Mouse (Mus musculus) forebrain, embryonic 16.5 days (tissue): ENCODE measurements around the gene Medag. TPM values are rescaled to one million over a fixed set of nuclear protein-coding genes. Genes with fewer than 3 reads are reported as not detected.

ENCODE experiments used
- ATAC-seq: fragments of 200-750 bp; cut with Nextera tagmentation; 2 replicates; pipeline ENCODE4 v1.8.0; 2017; ENCODE audit warnings: mild to moderate bottlenecking, moderate library complexity
- H3K27ac ChIP-seq: fragments of 300-500 bp; sonication (generic); 2 replicates; pipeline ENCODE4 v1.5.1; 2014; ENCODE audit warnings: low read length, control low read depth
- H3K27me3 ChIP-seq: fragments of 300-500 bp; sonication (generic); replicated peaks from 2 replicates; pipeline ENCODE4 v1.6.1; 2014; ENCODE audit warnings: low read length; ENCODE audit not compliant: control insufficient read depth, insufficient read depth
- H3K36me3 ChIP-seq: fragments of 300-500 bp; sonication (generic); 2 replicates; pipeline ENCODE4 v1.6.1; 2014; ENCODE audit not compliant: control insufficient read depth, insufficient read depth
- H3K4me1 ChIP-seq: fragments of 300-500 bp; sonication (generic); replicated peaks from 2 replicates; pipeline ENCODE4 v1.6.1; 2014; ENCODE audit warnings: low read length; ENCODE audit not compliant: control insufficient read depth, insufficient read depth
- H3K4me2 ChIP-seq: fragments of 300-500 bp; sonication (generic); 2 replicates; pipeline ENCODE4 v1.6.1; 2014; ENCODE audit warnings: mild to moderate bottlenecking, low read length, control low read depth
- H3K4me3 ChIP-seq: fragments of 300-500 bp; sonication (generic); replicated peaks from 2 replicates; pipeline ENCODE4 v1.5.1; 2014; ENCODE audit warnings: mild to moderate bottlenecking, low read length, control low read depth
- H3K9ac ChIP-seq: fragments of 300-500 bp; sonication (generic); replicated peaks from 2 replicates; pipeline ENCODE4 v1.6.1; 2014; ENCODE audit warnings: low read depth, low read length, control low read depth
- H3K9me3 ChIP-seq: fragments of 300-500 bp; sonication (generic); 2 replicates; pipeline ENCODE4 v1.6.1; 2016; ENCODE audit warnings: low read length; ENCODE audit not compliant: control insufficient read depth
- WGBS: fragments of 180-500 bp; shearing (Covaris S2); extraction: QIAGEN DNeasy Blood & Tissue Kit; methylation state at CpG from one replicate; pipeline ENCODE4 v1.1.7; 2014; 5-methylcytosine and 5-hydroxymethylcytosine counted together
- polyA plus RNA-seq: library from polyadenylated mRNA; unstranded; fragments of >200 nt; fragmentation: Nextera tagmentation; extraction: Ambion mirVana; gene quantifications from 2 replicates; pipeline ENCODE4 v1.2.1, GENCODE M21; 2015

Medag gene
- polyA plus RNA-seq, 1 experiment from 2014 or later, result 1.7 TPM

GRCm38 (mm10) chr5:149373224-149373623 lies 38.3 kb upstream of the Medag start:
- 53% methylated on average over 9 of the region's 9 CpGs for WGBS

GRCm38 (mm10) chr5:149374026-149374425 lies 37.5 kb upstream of the Medag start:
- no peaks in the 10 kb centered on the region for H3K27me3 ChIP-seq
- H3K9me3 ChIP-seq, result no peaks in the 10 kb centered on the region
- H3K4me3 ChIP-seq, result no peak overlapping the region
- H3K4me2 ChIP-seq, result no peak overlapping the region
- no peak overlapping the region for H3K9ac ChIP-seq
- no peaks in the 10 kb centered on the region for H3K36me3 ChIP-seq
- ATAC-seq, result no peak
- no peak overlapping the region for H3K27ac ChIP-seq
- 88% methylated on average over 7 of the region's 7 CpGs for WGBS
- H3K4me1 ChIP-seq, result peaks cover 24% of the 10 kb centered on the region

More at GRCm38 (mm10) chr5:149373224-149373623, 38.3 kb upstream of the Medag start:
- Histone ChIP-seq H3K9me3 (no peaks in the 10 kb centered on the region), H3K27ac (no peak overlapping the region), H3K4me3 (no peak overlapping the region), H3K36me3 (no peaks in the 10 kb centered on the region), H3K27me3 (no peaks in the 10 kb centered on the region), H3K4me1 (peaks cover 24% of the 10 kb centered on the region), H3K4me2 (no peak overlapping the region), H3K9ac (no peak overlapping the region)
- ATAC-seq, result no peak

DNA sequence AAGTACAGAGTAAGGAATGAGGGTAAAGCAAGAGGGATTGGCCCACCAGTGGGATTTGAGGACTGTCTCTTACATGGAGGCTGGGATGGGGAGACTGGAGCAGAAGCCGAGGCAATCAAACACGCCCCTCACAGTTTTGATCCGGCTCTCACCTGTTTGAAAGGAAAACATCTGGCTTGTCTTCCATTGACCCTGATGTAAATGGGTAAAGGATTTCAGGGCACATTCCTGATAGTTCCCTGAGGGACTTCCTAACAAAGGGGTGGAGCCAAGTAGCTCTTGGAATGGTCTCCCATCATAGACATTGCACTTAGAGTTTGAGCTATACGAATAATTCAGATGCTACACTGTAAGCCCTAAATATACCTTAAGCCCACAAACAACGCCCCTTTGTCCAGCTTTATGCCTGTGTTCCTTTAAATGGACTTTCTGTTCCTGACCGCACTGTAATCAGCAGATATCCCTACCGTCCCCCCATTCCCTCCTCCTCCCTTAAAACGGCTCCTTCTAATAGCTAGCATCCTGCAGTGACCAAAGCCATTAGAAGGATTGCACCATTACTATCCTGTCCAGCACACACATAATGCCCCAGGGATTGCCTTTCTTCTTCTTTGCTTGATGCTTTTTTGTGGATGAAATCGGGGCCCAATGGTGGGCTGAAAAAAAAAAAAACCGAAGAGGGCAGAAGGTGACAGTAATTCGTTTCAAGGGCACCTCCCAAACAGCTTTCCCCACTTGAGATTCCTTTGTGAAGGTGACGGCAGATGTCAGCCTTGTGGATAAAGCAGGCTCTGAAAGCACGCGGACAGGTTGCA lies 36.3 kb upstream of the Medag start:
- Histone ChIP-seq H3K4me2 (peak overlapping the region; percentile 39), H3K4me1 (peaks cover 30% of the 10 kb centered on the region), H3K27ac (peak overlapping the region; percentile 45), H3K9me3 (no peaks in the 10 kb centered on the region), H3K4me3 (no peak overlapping the region), H3K36me3 (no peaks in the 10 kb centered on the region), H3K27me3 (no peaks in the 10 kb centered on the region), H3K9ac (peak overlapping the region; percentile 20)
- no peak for ATAC-seq
- WGBS, result 38% methylated on average over 14 of the region's 14 CpGs

DNA sequence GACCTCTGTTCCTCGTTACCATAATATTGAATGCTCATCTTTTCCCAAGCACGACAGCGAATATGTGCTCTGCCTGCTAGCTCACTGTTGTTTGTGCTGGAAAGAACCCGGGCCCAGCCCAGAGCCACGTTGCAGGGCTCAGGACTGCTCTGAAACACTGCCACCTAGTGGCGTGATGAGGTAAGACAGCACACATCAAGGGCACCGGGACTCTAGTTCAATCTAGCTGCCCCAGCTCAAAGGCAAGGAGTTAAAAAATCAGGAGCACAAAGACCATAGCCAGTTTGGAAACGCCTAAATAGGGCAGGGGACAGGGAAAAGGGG lies 35.7 kb upstream of the Medag start:
- Histone ChIP-seq H3K4me1 (peaks cover 35% of the 10 kb centered on the region), H3K36me3 (no peaks in the 10 kb centered on the region), H3K9ac (peak overlapping the region; percentile 20), H3K4me3 (no peak overlapping the region), H3K4me2 (peak overlapping the region; percentile 39), H3K27me3 (no peaks in the 10 kb centered on the region), H3K9me3 (no peaks in the 10 kb centered on the region), H3K27ac (peak overlapping the region; percentile 45)
- WGBS, result under 1% methylated on average over 8 of the region's 8 CpGs
- ATAC-seq, result peak; percentile 82

GRCm38 (mm10) chr5:149376367-149376766 lies 35.2 kb upstream of the Medag start:
- no peak overlapping the region for H3K27ac ChIP-seq
- WGBS, result 83% methylated on average over 7 of the region's 7 CpGs
- no peaks in the 10 kb centered on the region for H3K9me3 ChIP-seq
- no peak overlapping the region for H3K4me3 ChIP-seq
- no peak overlapping the region for H3K9ac ChIP-seq
- no peak overlapping the region for H3K4me2 ChIP-seq
- no peaks in the 10 kb centered on the region for H3K36me3 ChIP-seq
- peaks cover 40% of the 10 kb centered on the region for H3K4me1 ChIP-seq
- no peaks in the 10 kb centered on the region for H3K27me3 ChIP-seq
- ATAC-seq, result no peak

GRCm38 (mm10) chr5:149377253-149377652 lies 34.3 kb upstream of the Medag start:
- Histone ChIP-seq H3K9ac (no peak overlapping the region), H3K4me3 (no peak overlapping the region), H3K4me1 (peaks cover 40% of the 10 kb centered on the region), H3K27me3 (no peaks in the 10 kb centered on the region), H3K9me3 (no peaks in the 10 kb centered on the region), H3K4me2 (no peak overlapping the region), H3K36me3 (no peaks in the 10 kb centered on the region), H3K27ac (no peak overlapping the region)
- no peak for ATAC-seq
- WGBS, result 14% methylated on average over 6 of the region's 6 CpGs

DNA sequence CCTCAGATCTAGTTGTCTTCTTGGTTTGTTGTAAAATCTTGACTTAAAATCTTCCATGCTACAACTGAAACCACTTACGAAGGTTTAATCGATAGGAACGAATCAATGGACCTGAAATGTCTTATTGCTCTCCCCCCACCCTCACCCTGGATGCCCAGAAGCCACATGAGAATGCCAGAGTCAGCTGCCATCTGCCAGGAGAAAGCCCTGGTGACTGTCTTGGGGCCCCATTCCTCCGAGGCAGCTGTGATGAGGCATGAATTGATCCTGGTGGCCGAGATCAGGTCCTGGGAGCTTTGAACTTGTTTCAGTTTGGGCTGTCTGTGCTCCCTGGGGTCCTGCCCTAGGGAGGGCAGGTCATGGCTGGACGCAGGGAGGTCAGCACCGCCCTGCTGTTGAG lies 33.0 kb upstream of the Medag start:
- H3K4me2 ChIP-seq, result no peak overlapping the region
- 79% methylated on average over 7 of the region's 7 CpGs for WGBS
- no peaks in the 10 kb centered on the region for H3K27me3 ChIP-seq
- ATAC-seq, result no peak
- no peaks in the 10 kb centered on the region for H3K36me3 ChIP-seq
- no peak overlapping the region for H3K27ac ChIP-seq
- H3K9ac ChIP-seq, result no peak overlapping the region
- peaks cover 40% of the 10 kb centered on the region for H3K4me1 ChIP-seq
- H3K4me3 ChIP-seq, result no peak overlapping the region
- H3K9me3 ChIP-seq, result peaks cover 3% of the 10 kb centered on the region; the same call in 1 of the 2 replicates

- Histone ChIP-seq H3K27ac (peak overlapping the region; percentile 78), H3K36me3 (no peaks in the 10 kb centered on the region), H3K27me3 (no peaks in the 10 kb centered on the region), H3K9ac (no peak overlapping the region), H3K4me2 (no peak overlapping the region), H3K4me1 (peaks cover 40% of the 10 kb centered on the region), H3K9me3 (peaks cover 3% of the 10 kb centered on the region; the same call in 1 of the 2 replicates), H3K4me3 (no peak overlapping the region)
- 64% methylated on average over 16 of the region's 16 CpGs for WGBS
- ATAC-seq, result no peak
Observed at GRCm38 (mm10) chr5:149379131-149379784, 32.3 kb upstream of the Medag start.

DNA sequence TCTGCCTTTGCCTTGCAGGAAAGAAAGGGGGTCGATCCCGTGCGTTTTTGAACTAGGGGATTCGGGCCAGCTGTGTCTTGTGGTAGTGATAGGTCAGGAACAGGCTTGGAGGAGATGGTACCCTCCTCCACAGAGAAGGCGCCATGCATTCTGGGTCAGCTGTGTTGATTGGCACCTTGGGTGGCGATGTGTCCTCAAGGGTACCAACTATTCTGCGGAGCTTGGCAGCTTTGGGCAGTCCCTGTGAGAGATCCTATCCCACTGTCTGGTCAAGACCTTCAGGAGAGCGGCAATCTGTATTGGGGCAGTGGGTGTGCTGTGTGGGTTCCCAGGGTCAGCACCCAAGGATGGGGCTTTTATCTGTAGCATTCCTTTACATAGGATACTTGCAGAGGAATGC lies 31.7 kb upstream of the Medag start:
- Histone ChIP-seq H3K4me1 (peaks cover 40% of the 10 kb centered on the region), H3K9me3 (peaks cover 3% of the 10 kb centered on the region; the same call in 1 of the 2 replicates), H3K27me3 (no peaks in the 10 kb centered on the region), H3K27ac (peak overlapping the region; percentile 78), H3K36me3 (no peaks in the 10 kb centered on the region), H3K4me3 (no peak overlapping the region), H3K4me2 (no peak overlapping the region), H3K9ac (no peak overlapping the region)
- WGBS, result 67% methylated on average over 8 of the region's 8 CpGs
- ATAC-seq, result peak; percentile 16; the same call in 1 of the 2 replicates
